Mouse (Mus musculus): ENCODE measurements around the gene Lama1. TPM values are rescaled to one million over a fixed set of nuclear protein-coding genes. Genes with fewer than 3 reads are reported as not detected.

Lama1 gene
- polyA plus RNA-seq, 1 experiment = not detected

DNA sequence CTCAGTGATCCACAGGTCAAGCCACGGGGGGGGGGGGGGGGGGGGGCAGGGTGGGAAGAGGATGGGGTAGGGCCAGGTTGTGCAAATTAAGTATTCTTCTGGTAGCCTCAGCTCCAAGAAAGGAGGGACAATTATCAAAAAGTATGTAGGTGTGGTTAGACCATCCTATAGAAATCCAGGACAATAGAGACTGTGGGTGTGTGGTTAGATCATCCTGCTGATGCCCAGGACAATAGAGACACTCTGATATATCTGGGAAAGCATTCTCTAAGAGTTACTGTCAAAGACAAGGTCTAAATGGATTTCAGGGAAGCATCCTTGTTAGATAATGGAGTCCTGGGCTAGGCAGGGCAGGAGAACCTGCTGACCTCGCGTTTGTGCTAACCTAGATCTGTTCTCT is 3.2 kb upstream of the Lama1 start:
- no peaks in the 10 kb centered on the region for H3K79me3 ChIP-seq (ENCODE audit: low read depth)
- H3K27me3 ChIP-seq (ENCODE audit: control insufficient read depth, insufficient read depth, insufficient read length) = peaks cover 21% of the 10 kb centered on the region
- H3ac ChIP-seq (ENCODE audit: control insufficient read depth, insufficient read length, low read depth) = no peak overlapping the region
- no peaks in the 10 kb centered on the region for H3K79me2 ChIP-seq (ENCODE audit: control insufficient read depth, insufficient read depth)
- no peaks in the 10 kb centered on the region for H3K36me3 ChIP-seq (ENCODE audit: control insufficient read depth, insufficient read depth)
- no peak for TF ChIP-seq MYOD1 (IDR thresholded peaks at IDR 0.05; ENCODE audit: control insufficient read depth, insufficient read length, low read depth)
- no peak for TF ChIP-seq FOSL1 (IDR thresholded peaks at IDR 0.05; ENCODE audit: insufficient read depth, low read length, poor library complexity, severe bottlenecking)
- TF ChIP-seq MYOG (IDR thresholded peaks at IDR 0.05; ENCODE audit: control insufficient read depth, extremely low read depth, insufficient read length) = no peak
- TF ChIP-seq CTCF (IDR thresholded peaks at IDR 0.05; ENCODE audit: control insufficient read depth, insufficient read depth, insufficient read length) = no peak
- no peak for TF ChIP-seq USF1 (IDR thresholded peaks at IDR 0.05; ENCODE audit: low read depth)
- TF ChIP-seq MAX (IDR thresholded peaks at IDR 0.05) = no peak
- TF ChIP-seq CEBPB (IDR thresholded peaks at IDR 0.05; ENCODE audit: low read depth) = no peak
- H3K4me3 ChIP-seq (ENCODE audit: insufficient read depth, poor library complexity, severe bottlenecking) = no peak overlapping the region

DNA sequence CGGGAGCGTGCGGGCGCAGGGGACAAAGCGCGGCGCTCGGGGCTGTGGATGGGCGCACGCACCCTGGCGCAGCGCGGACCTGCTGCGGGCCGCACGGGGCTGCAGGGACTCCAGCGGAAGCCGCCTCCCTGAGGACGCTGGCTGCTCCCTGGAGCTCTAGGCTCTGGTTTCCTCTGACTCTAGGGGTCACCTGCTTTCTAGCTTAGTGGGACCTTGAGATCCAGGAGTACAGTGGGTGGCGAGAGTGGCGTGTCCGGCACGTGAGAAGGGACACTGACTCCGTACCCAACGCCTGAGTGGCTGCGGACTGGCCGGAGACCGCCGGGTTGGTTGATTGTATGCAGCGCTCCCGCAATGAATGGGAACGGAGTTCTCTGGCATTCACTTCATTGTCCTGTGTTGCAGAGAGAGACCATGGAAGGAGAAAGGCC is 417 bp downstream of the Lama1 start:
- Histone ChIP-seq H3K4me3 (ENCODE audit: insufficient read depth, poor library complexity, severe bottlenecking) (no peak overlapping the region), H3K27me3 (ENCODE audit: control insufficient read depth, insufficient read depth, insufficient read length) (peaks cover 26% of the 10 kb centered on the region), H3K36me3 (ENCODE audit: control insufficient read depth, insufficient read depth) (no peaks in the 10 kb centered on the region)

DNA sequence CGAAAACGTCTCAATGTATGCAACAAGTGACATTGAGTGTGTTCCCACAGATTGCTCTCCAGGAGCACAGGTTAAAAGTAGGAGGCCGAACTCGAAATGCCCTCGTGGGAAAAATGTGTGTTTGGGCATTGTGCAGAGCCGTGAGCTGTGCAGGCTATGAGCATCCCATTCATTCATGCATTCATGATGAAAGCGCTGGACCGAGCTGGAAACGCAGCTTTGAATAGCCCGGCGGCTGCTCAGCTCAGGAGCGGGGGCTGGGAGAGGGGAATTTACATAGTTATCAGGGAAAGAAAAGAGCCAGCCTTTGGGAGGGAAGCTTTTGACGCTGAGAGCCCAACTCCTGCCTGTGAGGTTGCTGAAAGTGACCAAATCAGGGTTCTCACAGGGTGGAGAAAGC is 1.2 kb downstream of the Lama1 start:
- H3K79me2 ChIP-seq (ENCODE audit: control insufficient read depth, insufficient read depth) = no peaks in the 10 kb centered on the region
- no peaks in the 10 kb centered on the region for H3K79me3 ChIP-seq (ENCODE audit: low read depth)
- no peak overlapping the region for H3ac ChIP-seq (ENCODE audit: control insufficient read depth, insufficient read length, low read depth)
- H3K36me3 ChIP-seq (ENCODE audit: control insufficient read depth, insufficient read depth) = no peaks in the 10 kb centered on the region
- TF ChIP-seq FOSL1 (IDR thresholded peaks at IDR 0.05; ENCODE audit: insufficient read depth, low read length, poor library complexity, severe bottlenecking) (no peak), CTCF (IDR thresholded peaks at IDR 0.05; ENCODE audit: control insufficient read depth, insufficient read depth, insufficient read length) (no peak), CEBPB (IDR thresholded peaks at IDR 0.05; ENCODE audit: low read depth) (no peak), USF1 (IDR thresholded peaks at IDR 0.05; ENCODE audit: low read depth) (no peak)
- no peak overlapping the region for H3K4me3 ChIP-seq (ENCODE audit: insufficient read depth, poor library complexity, severe bottlenecking)
- peaks cover 31% of the 10 kb centered on the region for H3K27me3 ChIP-seq (ENCODE audit: control insufficient read depth, insufficient read depth, insufficient read length)

More for the DNA sequence above, 417 bp downstream of the Lama1 start:
- Histone ChIP-seq H3K79me3 (ENCODE audit: low read depth) (no peaks in the 10 kb centered on the region), H3K79me2 (ENCODE audit: control insufficient read depth, insufficient read depth) (no peaks in the 10 kb centered on the region), H3ac (ENCODE audit: control insufficient read depth, insufficient read length, low read depth) (no peak overlapping the region)
- TF ChIP-seq MYOD1 (IDR thresholded peaks at IDR 0.05; ENCODE audit: control insufficient read depth, insufficient read length, low read depth) (no peak), CTCF (IDR thresholded peaks at IDR 0.05; ENCODE audit: control insufficient read depth, insufficient read depth, insufficient read length) (no peak), MAX (IDR thresholded peaks at IDR 0.05) (no peak), CEBPB (IDR thresholded peaks at IDR 0.05; ENCODE audit: low read depth) (no peak), FOSL1 (IDR thresholded peaks at IDR 0.05; ENCODE audit: insufficient read depth, low read length, poor library complexity, severe bottlenecking) (no peak), USF1 (IDR thresholded peaks at IDR 0.05; ENCODE audit: low read depth) (no peak), MYOG (IDR thresholded peaks at IDR 0.05; ENCODE audit: control insufficient read depth, extremely low read depth, insufficient read length) (no peak)

DNA sequence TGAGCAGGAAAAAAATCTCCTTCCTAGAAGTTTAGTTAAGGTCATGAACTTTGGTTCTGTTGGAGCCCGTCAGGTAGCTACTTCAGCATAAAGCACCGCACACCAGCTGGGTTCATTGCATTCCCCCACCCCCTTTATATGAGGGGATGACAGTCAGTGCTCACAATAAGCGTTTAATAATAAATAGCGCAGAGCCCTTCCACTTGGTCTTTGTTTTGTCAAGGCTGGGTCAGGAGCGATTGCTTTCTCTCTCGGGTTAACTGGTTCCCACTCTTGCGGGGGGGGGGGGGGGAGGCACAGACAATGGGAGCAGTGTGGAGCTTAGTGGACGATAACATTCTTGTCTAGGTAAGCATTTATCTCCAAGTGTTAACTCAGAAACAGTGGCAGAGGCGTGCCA is 4.7 kb downstream of the Lama1 start:
- Histone ChIP-seq H3K79me2 (ENCODE audit: control insufficient read depth, insufficient read depth) (no peaks in the 10 kb centered on the region), H3K79me3 (ENCODE audit: low read depth) (no peaks in the 10 kb centered on the region), H3K4me3 (ENCODE audit: insufficient read depth, poor library complexity, severe bottlenecking) (no peak overlapping the region), H3K36me3 (ENCODE audit: control insufficient read depth, insufficient read depth) (no peaks in the 10 kb centered on the region), H3K27me3 (ENCODE audit: control insufficient read depth, insufficient read depth, insufficient read length) (peaks cover 35% of the 10 kb centered on the region), H3ac (ENCODE audit: control insufficient read depth, insufficient read length, low read depth) (no peak overlapping the region)
- no peak for TF ChIP-seq MYOG (IDR thresholded peaks at IDR 0.05; ENCODE audit: control insufficient read depth, extremely low read depth, insufficient read length)
- no peak for TF ChIP-seq FOSL1 (IDR thresholded peaks at IDR 0.05; ENCODE audit: insufficient read depth, low read length, poor library complexity, severe bottlenecking)
- TF ChIP-seq USF1 (IDR thresholded peaks at IDR 0.05; ENCODE audit: low read depth) = no peak
- TF ChIP-seq MYOD1 (IDR thresholded peaks at IDR 0.05; ENCODE audit: control insufficient read depth, insufficient read length, low read depth) = no peak
- no peak for TF ChIP-seq CTCF (IDR thresholded peaks at IDR 0.05; ENCODE audit: control insufficient read depth, insufficient read depth, insufficient read length)
- no peak for TF ChIP-seq MAX (IDR thresholded peaks at IDR 0.05)
- no peak for TF ChIP-seq CEBPB (IDR thresholded peaks at IDR 0.05; ENCODE audit: low read depth)

DNA sequence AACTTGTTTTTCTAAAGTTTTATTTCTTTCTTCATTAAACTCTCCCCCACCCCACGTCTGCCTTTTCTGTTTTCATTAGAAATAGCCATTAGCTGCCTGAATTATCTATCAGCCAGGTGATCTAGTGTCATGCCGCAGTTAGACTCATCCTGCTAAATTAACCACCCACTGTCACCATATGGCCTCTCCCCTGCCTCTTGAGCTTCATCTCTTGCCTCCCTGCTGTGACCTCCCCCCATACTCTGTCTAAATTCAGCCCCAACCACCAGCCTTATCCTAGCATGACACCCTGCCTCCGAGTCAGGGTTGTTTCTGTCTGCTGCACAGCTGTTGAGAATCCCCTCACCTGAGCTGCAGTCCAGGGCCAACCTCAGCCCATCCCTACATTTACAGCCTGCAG is 5.9 kb downstream of the Lama1 start:
- no peaks in the 10 kb centered on the region for H3K79me3 ChIP-seq (ENCODE audit: low read depth)
- no peaks in the 10 kb centered on the region for H3K79me2 ChIP-seq (ENCODE audit: control insufficient read depth, insufficient read depth)
- H3K27me3 ChIP-seq (ENCODE audit: control insufficient read depth, insufficient read depth, insufficient read length) = peaks cover 29% of the 10 kb centered on the region
- no peak overlapping the region for H3ac ChIP-seq (ENCODE audit: control insufficient read depth, insufficient read length, low read depth)
- TF ChIP-seq MYOD1 (IDR thresholded peaks at IDR 0.05; ENCODE audit: control insufficient read depth, insufficient read length, low read depth) (no peak), USF1 (IDR thresholded peaks at IDR 0.05; ENCODE audit: low read depth) (no peak), CEBPB (IDR thresholded peaks at IDR 0.05; ENCODE audit: low read depth) (no peak), MYOG (IDR thresholded peaks at IDR 0.05; ENCODE audit: control insufficient read depth, extremely low read depth, insufficient read length) (no peak), FOSL1 (IDR thresholded peaks at IDR 0.05; ENCODE audit: insufficient read depth, low read length, poor library complexity, severe bottlenecking) (no peak), MAX (IDR thresholded peaks at IDR 0.05) (no peak), CTCF (IDR thresholded peaks at IDR 0.05; ENCODE audit: control insufficient read depth, insufficient read depth, insufficient read length) (no peak)
- no peak overlapping the region for H3K4me3 ChIP-seq (ENCODE audit: insufficient read depth, poor library complexity, severe bottlenecking)
- no peaks in the 10 kb centered on the region for H3K36me3 ChIP-seq (ENCODE audit: control insufficient read depth, insufficient read depth)

Measured in C2C12 (cell line).